Mouse (Mus musculus): Measurements from ENCODE around the gene Tma7. TPM values are rescaled to one million over a fixed set of nuclear protein-coding genes. Genes with fewer than 3 reads are reported as not detected.

Gene Tma7
- total RNA-seq, 2 experiments from 2014 or later: 186 to 241 TPM

- no peak for DNase-seq (ENCODE audit: low spot score in 2 of 2)
These were observed 21.7 kb upstream of the Tma7 start for GRCm38 (mm10) chr9:109104083-109104482.

GRCm38 (mm10) chr9:109103250-109103649 lies 20.9 kb upstream of the Tma7 start:
- no peak for DNase-seq (ENCODE audit: low spot score in 2 of 2)

GRCm38 (mm10) chr9:109102541-109102940 lies 20.2 kb upstream of the Tma7 start:
- no peak for DNase-seq (ENCODE audit: low spot score in 2 of 2)

GRCm38 (mm10) chr9:109101933-109102445 lies 19.6 kb upstream of the Tma7 start:
- DNase-seq (ENCODE audit: low spot score in 2 of 2): no peak

- no peak for DNase-seq (ENCODE audit: low spot score in 2 of 2)
These were observed 18.0 kb upstream of the Tma7 start for GRCm38 (mm10) chr9:109100307-109100928.

- no peak for DNase-seq (ENCODE audit: low spot score in 2 of 2)
These were observed 16.6 kb upstream of the Tma7 start for GRCm38 (mm10) chr9:109098969-109099368.

- DNase-seq (ENCODE audit: low spot score in 2 of 2): no peak
These were observed 16.0 kb upstream of the Tma7 start for GRCm38 (mm10) chr9:109098366-109098765.

- no peak for DNase-seq (ENCODE audit: low spot score in 2 of 2)
These were observed 15.4 kb upstream of the Tma7 start for GRCm38 (mm10) chr9:109097831-109098230.

GRCm38 (mm10) chr9:109097291-109097690 lies 14.9 kb upstream of the Tma7 start:
- DNase-seq (ENCODE audit: low spot score in 2 of 2): no peak

GRCm38 (mm10) chr9:109096856-109097255 lies 14.5 kb upstream of the Tma7 start:
- no peak for DNase-seq (ENCODE audit: low spot score in 2 of 2)

- DNase-seq (ENCODE audit: low spot score in 2 of 2): no peak
These were observed 13.9 kb upstream of the Tma7 start for GRCm38 (mm10) chr9:109096251-109096661.

GRCm38 (mm10) chr9:109095137-109095982 lies 13.0 kb upstream of the Tma7 start, which contains the start of gene Plxnb1:
Gene Plxnb1, plus strand, starts transcription at chr9:109095389.
- DNase-seq (ENCODE audit: low spot score in 2 of 2): peak; percentile 45 to 67

- no peak for DNase-seq (ENCODE audit: low spot score in 2 of 2)
These were observed 12.3 kb upstream of the Tma7 start for GRCm38 (mm10) chr9:109094553-109095136.

GRCm38 (mm10) chr9:109093786-109094552 lies 11.6 kb upstream of the Tma7 start:
- DNase-seq (ENCODE audit: low spot score in 2 of 2): no peak

- no peak for DNase-seq (ENCODE audit: low spot score in 2 of 2)
These were observed 10.4 kb upstream of the Tma7 start for GRCm38 (mm10) chr9:109092799-109093198.

GRCm38 (mm10) chr9:109091802-109092201 lies 9.4 kb upstream of the Tma7 start:
- no peak for DNase-seq (ENCODE audit: low spot score in 2 of 2)

GRCm38 (mm10) chr9:109090446-109090845 lies 8.1 kb upstream of the Tma7 start:
- DNase-seq (ENCODE audit: low spot score in 2 of 2): no peak

- peak in 1 of 2 experiments; percentile 49 for DNase-seq (ENCODE audit: low spot score in 2 of 2)
These were observed 5.6 kb upstream of the Tma7 start for GRCm38 (mm10) chr9:109087987-109088386.

- no peak for DNase-seq (ENCODE audit: low spot score in 2 of 2)
These were observed 2.5 kb upstream of the Tma7 start for GRCm38 (mm10) chr9:109084922-109085321.

- no peak for DNase-seq (ENCODE audit: low spot score in 2 of 2)
These were observed 651 bp downstream of the Tma7 start for GRCm38 (mm10) chr9:109081749-109082123.

- no peak for DNase-seq (ENCODE audit: low spot score in 2 of 2)
These were observed 1.9 kb downstream of the Tma7 start for GRCm38 (mm10) chr9:109080516-109080915.
